Mouse (Mus musculus) inflammation-experienced regulatory T-cells, adult 6 months (primary cell): ENCODE data around the gene Igf2. TPM values are rescaled to one million over a fixed set of nuclear protein-coding genes. Genes with fewer than 3 reads are reported as not detected.

Source experiments
- ATAC-seq: one replicate; pipeline ENCODE4 v1.8.0; 2017
- polyA plus RNA-seq, 3 experiments: library from polyadenylated mRNA; unstranded; fragments of 100-300 nt; shearing (Covaris generic); gene quantifications; one replicate each; pipeline ENCODE4 v1.2.1; 2017

Gene Igf2
- under 1 TPM in 2 of 3 experiments, not detected in 1; 0.19 to 0.26 TPM for polyA plus RNA-seq

- ATAC-seq: no peak
Measured at GRCm38 (mm10) chr7:142666659-142667058, at the start of gene Igf2. Gene Igf2 (minus strand): TSS chr7:142666816.

GRCm38 (mm10) chr7:142714783-142715498 lies 48.3 kb upstream of the Igf2 start:
- ATAC-seq: no peak

GRCm38 (mm10) chr7:142706873-142707272 lies 40.3 kb upstream of the Igf2 start:
- no peak for ATAC-seq

- no peak for ATAC-seq
Measured at GRCm38 (mm10) chr7:142699334-142699860, 32.8 kb upstream of the Igf2 start.

- ATAC-seq: no peak
Measured at GRCm38 (mm10) chr7:142678611-142679010, 12.0 kb upstream of the Igf2 start.

GRCm38 (mm10) chr7:142675644-142676043 lies 9.0 kb upstream of the Igf2 start:
- no peak for ATAC-seq

GRCm38 (mm10) chr7:142675141-142675540 lies 8.5 kb upstream of the Igf2 start:
- no peak for ATAC-seq

- ATAC-seq: no peak
Measured at GRCm38 (mm10) chr7:142672120-142672519, 5.5 kb upstream of the Igf2 start.

GRCm38 (mm10) chr7:142671067-142671466 lies 4.5 kb upstream of the Igf2 start:
- ATAC-seq: no peak

GRCm38 (mm10) chr7:142669751-142670625 lies 3.4 kb upstream of the Igf2 start, which contains the start of gene Gm49394:
Gene Gm49394 (minus strand): TSS chr7:142669942.
- ATAC-seq: no peak

- ATAC-seq: no peak
Measured at GRCm38 (mm10) chr7:142668328-142668727, 1.7 kb upstream of the Igf2 start.

- ATAC-seq: no peak
Measured at GRCm38 (mm10) chr7:142667521-142667920, 905 bp upstream of the Igf2 start.

GRCm38 (mm10) chr7:142666109-142666508 lies 507 bp downstream of the Igf2 start:
- ATAC-seq: no peak

GRCm38 (mm10) chr7:142665364-142665763 lies 1.3 kb downstream of the Igf2 start:
- no peak for ATAC-seq

- no peak for ATAC-seq
Measured at GRCm38 (mm10) chr7:142664465-142665029, 2.1 kb downstream of the Igf2 start.

- ATAC-seq: no peak
Measured at GRCm38 (mm10) chr7:142663931-142664421, 2.6 kb downstream of the Igf2 start.

- ATAC-seq: no peak
Measured at GRCm38 (mm10) chr7:142663151-142663550, 3.5 kb downstream of the Igf2 start.

- ATAC-seq: no peak
Measured at GRCm38 (mm10) chr7:142661811-142662210, 4.8 kb downstream of the Igf2 start.

- ATAC-seq: no peak
Measured at GRCm38 (mm10) chr7:142661046-142661445, 5.6 kb downstream of the Igf2 start.

GRCm38 (mm10) chr7:142660651-142660945 lies 6.0 kb downstream of the Igf2 start:
- no peak for ATAC-seq

- no peak for ATAC-seq
Measured at GRCm38 (mm10) chr7:142659767-142660650, 6.6 kb downstream of the Igf2 start.

- no peak for ATAC-seq
Measured at GRCm38 (mm10) chr7:142659181-142659681, 7.4 kb downstream of the Igf2 start.
